Mouse (Mus musculus) adipocyte (in vitro differentiated cells): ENCODE results near the gene Wdr83os.
A peak's percentile ranks its signal among the peaks of the same experiment; 100 is the strongest.

ENCODE experiments used
- DNase-seq: peaks from one replicate; pipeline ENCODE4 v3.0.0-alpha.2; 2016; ENCODE audit warnings: low spot score

The Wdr83os gene

GRCm38 (mm10) chr8:85080532-85081215 is at the start of gene Wdr83os:
Wdr83os (plus strand) TSS chr8:85080740.
- peak; percentile 85 for DNase-seq

DNA sequence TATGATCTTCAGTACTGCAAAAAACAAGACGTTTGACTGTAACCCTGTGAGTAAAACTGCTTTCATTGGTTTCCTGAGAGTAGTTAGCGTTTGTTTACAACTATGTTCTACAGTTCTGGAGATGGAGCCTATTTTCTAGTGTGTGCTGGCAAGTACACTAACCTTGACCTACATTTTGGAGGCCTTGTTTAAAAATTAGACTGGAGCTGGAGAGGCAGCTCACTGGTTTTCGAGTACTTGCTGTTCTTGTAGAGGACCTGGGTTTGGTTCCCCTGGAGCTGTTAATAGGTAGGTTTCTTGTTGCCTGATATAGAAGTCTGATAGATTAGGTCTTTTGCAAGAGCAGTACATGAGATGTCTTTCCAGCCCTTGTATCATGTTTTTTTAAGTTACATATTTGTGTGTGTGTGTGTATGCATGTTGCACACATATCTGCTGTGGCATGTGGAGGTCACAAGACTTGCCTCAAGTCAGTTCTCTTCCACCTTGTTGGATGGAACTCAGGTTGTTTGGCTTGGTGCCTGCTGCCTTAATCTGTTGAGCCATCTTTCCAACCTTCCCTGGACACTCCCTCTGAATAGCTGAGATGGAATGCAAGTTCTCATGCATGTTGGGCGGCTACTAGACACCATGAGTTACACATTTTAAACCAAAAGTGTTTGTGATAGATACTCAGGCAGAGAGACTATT is 47.8 kb upstream of the Wdr83os start:
- peak; percentile 42 for DNase-seq

DNA sequence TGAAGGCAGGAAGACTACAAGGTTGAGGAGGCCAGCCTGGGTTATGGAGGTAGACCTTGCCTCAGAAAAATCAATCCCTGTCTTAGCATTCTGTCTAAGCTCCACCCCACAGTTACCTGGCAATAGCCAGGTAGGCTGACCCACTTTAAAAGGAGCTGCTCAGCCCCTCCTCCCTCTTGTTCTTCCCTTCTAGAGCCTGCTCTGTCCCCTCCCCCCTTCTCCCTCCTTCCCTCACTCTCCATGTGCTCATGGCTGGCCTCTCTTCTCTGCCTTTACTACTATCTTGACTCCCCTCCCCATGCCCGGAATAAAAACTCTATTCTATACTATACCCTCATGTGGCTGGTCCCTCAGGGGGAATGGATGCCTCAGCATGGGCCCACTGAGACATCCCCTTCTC is 46.7 kb upstream of the Wdr83os start:
- DNase-seq, result no peak

GRCm38 (mm10) chr8:85034764-85035163 is 45.8 kb upstream of the Wdr83os start:
- DNase-seq, result no peak

- DNase-seq, result no peak
Observed at GRCm38 (mm10) chr8:85035165-85035727, 45.3 kb upstream of the Wdr83os start.

- DNase-seq, result peak; percentile 78
Observed at GRCm38 (mm10) chr8:85035728-85036310, 44.7 kb upstream of the Wdr83os start.

GRCm38 (mm10) chr8:85036381-85036717 is 44.2 kb upstream of the Wdr83os start:
- no peak for DNase-seq

DNA sequence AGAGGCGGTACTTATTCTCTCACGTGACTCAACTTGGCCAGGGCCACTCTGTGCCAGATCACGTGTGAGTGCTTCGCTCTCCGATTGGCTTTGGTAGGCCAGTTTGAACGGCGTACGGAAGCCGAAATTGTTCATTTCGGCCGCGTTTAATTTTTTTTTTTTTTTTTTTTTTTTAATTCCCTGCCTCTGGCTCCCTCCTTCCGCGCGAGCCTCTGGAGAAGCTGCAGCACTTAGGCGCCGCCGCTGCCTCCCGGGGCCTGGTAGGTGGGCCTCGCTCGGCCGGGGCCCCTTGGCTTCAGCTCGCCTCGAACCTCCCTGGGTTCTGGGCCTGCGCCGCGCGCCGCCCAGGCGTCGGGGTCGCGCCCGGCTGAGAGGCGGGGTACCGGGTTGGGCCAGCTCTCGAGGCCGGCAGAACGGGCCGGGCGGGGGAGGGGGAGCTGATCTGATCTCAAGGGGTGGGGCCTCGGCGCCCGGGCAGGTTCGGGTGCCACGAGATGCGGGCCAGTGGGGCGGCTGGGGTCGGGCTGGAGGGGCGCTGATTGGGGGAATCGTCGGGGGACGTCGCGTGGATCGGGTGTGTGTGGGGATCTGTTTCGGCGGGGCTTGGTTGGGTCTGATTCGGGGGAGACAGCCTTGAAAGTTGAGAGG is 43.7 kb upstream of the Wdr83os start, which contains the start of gene Tnpo2:
Gene Tnpo2 (plus strand): TSS at position 198 of the 648 bp plus-strand sequence.
- peak; percentile 100 for DNase-seq

DNA sequence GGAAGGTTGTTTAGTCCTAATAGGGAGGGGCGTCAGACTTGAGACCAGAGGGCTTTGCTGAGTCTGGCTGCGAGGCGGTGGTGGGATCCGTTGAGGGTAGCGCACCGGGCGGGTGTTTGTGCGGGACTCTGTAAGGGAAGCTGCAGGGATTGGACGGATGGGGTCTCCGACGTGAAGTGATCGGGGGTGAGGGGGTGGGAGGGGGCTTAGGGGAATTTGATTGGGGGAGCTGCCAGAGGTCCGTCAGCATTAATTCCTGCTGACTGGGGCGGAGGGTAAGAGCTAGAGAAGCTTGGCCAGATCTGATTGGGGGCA is 43.2 kb upstream of the Wdr83os start:
- no peak for DNase-seq

- peak; percentile 66 for DNase-seq
Observed at GRCm38 (mm10) chr8:85037681-85038531, 42.6 kb upstream of the Wdr83os start.

DNA sequence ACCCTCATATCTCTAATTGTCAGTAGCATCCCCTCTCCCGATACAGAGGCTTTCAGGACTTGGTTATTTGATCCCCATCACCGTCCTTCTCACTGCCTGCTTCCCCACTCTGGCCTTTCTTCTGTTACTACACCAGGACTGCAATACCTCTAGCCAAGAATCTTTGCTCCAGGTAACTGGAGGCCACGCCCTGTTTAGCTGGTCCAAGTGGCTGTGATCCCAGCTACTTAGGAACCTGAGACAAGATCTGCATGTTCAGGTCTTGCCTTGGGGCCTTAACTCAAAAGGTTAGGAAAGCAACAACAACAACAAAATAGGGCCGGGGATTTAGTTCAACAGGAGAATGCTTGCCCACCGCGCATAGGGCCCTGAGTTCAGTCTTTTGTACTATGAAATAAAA is 36.9 kb upstream of the Wdr83os start:
- DNase-seq, result no peak

GRCm38 (mm10) chr8:85057367-85057766 is 23.2 kb upstream of the Wdr83os start:
- DNase-seq, result no peak

GRCm38 (mm10) chr8:85059879-85060616 is 20.5 kb upstream of the Wdr83os start, which contains the start of gene Fbxw9:
Fbxw9 (plus strand) TSS chr8:85060055.
- DNase-seq, result peak; percentile 96

- DNase-seq, result no peak
Observed at GRCm38 (mm10) chr8:85062603-85063002, 17.9 kb upstream of the Wdr83os start.

GRCm38 (mm10) chr8:85065213-85065612 is 15.3 kb upstream of the Wdr83os start:
- DNase-seq, result peak; percentile 56

GRCm38 (mm10) chr8:85067155-85067554 is 13.4 kb upstream of the Wdr83os start:
- DNase-seq, result no peak

DNA sequence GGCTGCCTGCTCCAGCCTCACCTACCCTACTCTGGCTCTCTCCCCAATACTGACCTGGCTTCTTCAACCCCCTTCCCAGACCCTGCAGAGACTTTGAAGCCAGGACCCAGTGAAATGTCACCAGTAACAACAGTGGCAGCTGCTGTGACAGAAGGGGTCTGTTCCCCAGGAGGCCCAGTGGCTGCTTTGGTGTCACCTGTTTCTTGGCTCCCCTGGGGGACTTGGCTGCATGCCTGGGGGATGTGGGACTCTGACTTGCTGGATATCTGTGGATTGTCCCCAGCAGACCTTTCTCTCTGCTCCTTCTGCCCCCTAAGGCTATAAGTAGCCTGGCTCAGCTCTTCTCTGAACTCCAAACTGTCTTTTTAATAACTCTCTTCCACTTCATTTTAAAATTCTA is 12.6 kb upstream of the Wdr83os start, which contains the start of gene Gm5741:
Gene Gm5741 (minus strand): TSS at position 1 of the 400 bp plus-strand sequence.
- DNase-seq, result no peak

- peak; percentile 48 for DNase-seq
Observed at GRCm38 (mm10) chr8:85071041-85071440, 9.5 kb upstream of the Wdr83os start.

DNA sequence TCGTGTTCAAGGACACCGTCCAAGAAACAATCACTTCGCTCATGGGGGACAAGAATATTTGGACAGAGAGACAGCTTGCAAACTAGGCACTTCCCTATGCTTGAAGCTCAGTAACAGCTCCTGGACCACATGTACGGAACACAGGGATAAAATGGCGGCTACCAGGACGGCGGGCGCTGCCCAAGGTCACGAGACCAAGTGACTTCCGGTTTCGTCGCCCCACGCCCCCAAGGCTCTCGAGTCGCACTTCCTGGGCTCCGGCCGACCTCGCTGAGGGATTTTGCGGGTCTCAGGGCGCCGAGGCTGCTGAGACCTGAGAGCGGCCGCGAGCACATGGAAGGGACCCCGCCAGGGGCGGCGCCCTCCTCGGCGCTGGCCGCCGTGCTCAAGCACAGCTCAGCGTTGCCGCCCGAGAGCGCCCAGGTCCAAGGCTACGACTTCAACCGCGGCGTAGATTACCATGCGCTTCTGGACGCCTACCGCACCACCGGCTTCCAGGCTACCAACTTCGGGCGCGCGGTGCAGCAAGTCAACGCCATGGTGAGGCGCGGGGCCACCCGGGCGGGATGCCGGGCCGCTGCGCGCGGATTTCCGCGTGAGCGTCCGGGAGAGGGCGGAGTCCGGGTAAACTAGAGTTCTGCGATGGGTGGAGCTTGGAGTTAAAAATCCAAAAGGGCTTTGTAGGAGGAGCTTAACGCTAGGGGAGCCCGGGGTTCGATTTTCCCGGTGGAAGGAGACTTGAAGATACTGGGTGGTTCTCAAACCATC is 8.8 kb upstream of the Wdr83os start, which contains the start of gene Dhps:
Gene Dhps (plus strand): TSS at position 244 of the 768 bp plus-strand sequence.
- DNase-seq, result peak; percentile 95
